Mouse (Mus musculus) heart, embryonic 16.5 days (tissue): ENCODE data around the gene Cyb5r3. TPM values are rescaled to one million over a fixed set of nuclear protein-coding genes. Genes with fewer than 3 reads are reported as not detected.

Experiments
- ATAC-seq: fragments of 200-750 bp; cut with Nextera tagmentation; replicated peaks from 2 replicates; pipeline ENCODE4 v1.8.0; 2017; ENCODE audit warnings: moderate number of reproducible peaks; ENCODE audit not compliant: insufficient read depth, low FRiP score; ENCODE audit errors: extremely low read depth
- H3K27ac ChIP-seq: fragments of 300-500 bp; sonication (generic); 2 replicates; pipeline ENCODE4 v1.5.1; 2014; ENCODE audit warnings: mild to moderate bottlenecking, low read length, control low read depth, moderate library complexity
- H3K27me3 ChIP-seq: fragments of 300-500 bp; sonication (generic); 2 replicates; pipeline ENCODE4 v1.6.1; 2014; ENCODE audit warnings: low read length, mixed read lengths; ENCODE audit not compliant: control insufficient read depth, insufficient read depth
- H3K36me3 ChIP-seq: fragments of 300-500 bp; sonication (generic); 2 replicates; pipeline ENCODE4 v1.6.1; 2014; ENCODE audit not compliant: control insufficient read depth, insufficient read depth
- H3K4me1 ChIP-seq: fragments of 300-500 bp; sonication (generic); 2 replicates; pipeline ENCODE4 v1.6.1; 2014; ENCODE audit warnings: low read length, mixed read lengths; ENCODE audit not compliant: control insufficient read depth, insufficient read depth
- H3K4me2 ChIP-seq: fragments of 300-500 bp; sonication (generic); 2 replicates; pipeline ENCODE4 v1.6.1; 2014; ENCODE audit warnings: low read depth, mild to moderate bottlenecking, control low read depth, low read length
- H3K4me3 ChIP-seq: fragments of 300-500 bp; sonication (generic); 2 replicates; pipeline ENCODE4 v1.5.1; 2014; ENCODE audit warnings: mild to moderate bottlenecking, control low read depth, low read length
- H3K9ac ChIP-seq: fragments of 300-500 bp; sonication (generic); 2 replicates; pipeline ENCODE4 v1.6.1; 2014; ENCODE audit warnings: low read length, control low read depth
- H3K9me3 ChIP-seq: fragments of 300-500 bp; sonication (generic); replicated peaks from 2 replicates; pipeline ENCODE4 v1.6.1; 2016; ENCODE audit warnings: low read length; ENCODE audit not compliant: control insufficient read depth
- WGBS: fragments of 180-500 bp; shearing (Covaris S2); extraction: QIAGEN DNeasy Blood & Tissue Kit; methylation state at CpG from one replicate; pipeline ENCODE4 v1.1.7; 2014; 5-methylcytosine and 5-hydroxymethylcytosine counted together
- polyA plus RNA-seq: library from polyadenylated mRNA; unstranded; fragments of >200 nt; fragmentation: Nextera tagmentation; extraction: Ambion mirVana; gene quantifications from 2 replicates; pipeline ENCODE4 v1.2.1, GENCODE M21; 2015

Cyb5r3 gene
- polyA plus RNA-seq, 1 experiment from 2014 or later: 155 TPM

DNA sequence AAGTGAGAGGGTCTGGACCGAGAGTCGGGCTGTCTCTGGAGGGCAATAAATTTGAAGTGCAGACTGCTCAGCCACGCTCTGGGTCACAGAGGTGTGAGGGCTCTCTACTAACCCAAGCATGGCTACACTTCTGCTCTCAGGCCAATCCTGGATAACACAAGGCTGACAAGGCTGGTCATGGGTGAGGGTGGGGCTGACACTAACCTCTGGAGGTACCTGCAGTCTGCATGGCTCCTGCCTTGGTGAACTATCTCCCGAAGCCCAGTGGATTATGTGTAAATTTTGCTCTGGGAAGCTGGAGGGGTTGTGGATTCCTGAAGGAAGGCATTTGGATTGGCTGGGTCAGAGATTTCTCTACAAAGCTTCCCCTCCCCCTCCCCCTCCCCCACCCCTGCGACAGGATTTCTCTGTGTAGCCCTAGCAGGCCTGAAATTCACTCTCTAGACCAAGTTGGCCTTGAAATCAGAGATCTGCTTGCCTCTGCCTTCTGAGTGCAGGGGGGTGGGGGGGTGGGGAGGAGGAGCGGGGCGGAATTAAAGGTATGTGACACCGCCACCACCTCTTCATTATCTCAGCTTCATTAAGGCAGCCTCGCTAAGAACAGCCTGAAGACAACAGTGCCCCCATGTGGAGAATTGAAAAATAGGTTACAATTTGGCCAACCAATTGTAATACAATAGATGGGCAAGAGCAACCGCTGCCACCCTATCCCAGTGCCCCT is 32.5 kb upstream of the Cyb5r3 start:
- no peak for ATAC-seq
- Histone ChIP-seq H3K27me3 (0 out of 2 replicates have a peak, but pooled peaks cover 3% of the 10 kb centered on the region), H3K4me2 (peak overlapping the region; percentile 29), H3K9ac (no peak overlapping the region), H3K4me3 (no peak overlapping the region), H3K36me3 (no peaks in the 10 kb centered on the region), H3K27ac (no peak overlapping the region), H3K9me3 (no peaks in the 10 kb centered on the region), H3K4me1 (peaks cover 2% of the 10 kb centered on the region)
- 23% methylated on average over 9 of the region's 10 CpGs for WGBS

DNA sequence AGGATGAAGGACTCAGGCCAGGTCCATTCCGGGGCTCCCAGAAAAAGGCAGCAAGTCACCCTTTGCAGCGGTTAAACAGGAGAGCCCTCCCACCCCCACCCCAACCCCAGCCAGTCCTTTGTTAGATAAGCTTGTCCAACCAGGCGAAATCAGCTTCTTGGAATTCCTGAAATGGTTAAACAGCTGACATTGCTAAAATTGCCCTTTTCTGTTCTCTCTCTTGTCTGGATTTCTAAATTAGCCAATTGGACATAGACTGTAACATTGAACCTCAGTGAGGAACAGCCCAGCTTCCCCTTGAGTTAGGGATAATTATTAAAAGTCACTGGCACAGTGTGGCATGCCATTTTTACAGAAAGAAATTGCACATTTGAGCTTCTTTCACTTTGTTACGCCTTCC is 30.0 kb upstream of the Cyb5r3 start:
- WGBS: 54% methylated on average over 4 of the region's 4 CpGs
- Histone ChIP-seq H3K9me3 (no peaks in the 10 kb centered on the region), H3K4me3 (no peak overlapping the region), H3K36me3 (no peaks in the 10 kb centered on the region), H3K27me3 (no peaks in the 10 kb centered on the region), H3K27ac (no peak overlapping the region), H3K9ac (no peak overlapping the region), H3K4me1 (no peaks in the 10 kb centered on the region), H3K4me2 (no peak overlapping the region)
- no peak for ATAC-seq

GRCm38 (mm10) chr15:83193413-83193812 is 21.0 kb upstream of the Cyb5r3 start:
- Histone ChIP-seq H3K9ac (no peak overlapping the region), H3K4me3 (no peak overlapping the region), H3K36me3 (no peaks in the 10 kb centered on the region), H3K27me3 (no peaks in the 10 kb centered on the region), H3K27ac (no peak overlapping the region), H3K4me2 (no peak overlapping the region), H3K9me3 (peaks cover 3% of the 10 kb centered on the region; the same call in 1 of the 2 replicates), H3K4me1 (no peaks in the 10 kb centered on the region)
- WGBS: 93% methylated on average over 4 of the region's 4 CpGs
- ATAC-seq: no peak

- no peaks in the 10 kb centered on the region for H3K4me1 ChIP-seq
- H3K9me3 ChIP-seq: no peaks in the 10 kb centered on the region
- no peak overlapping the region for H3K9ac ChIP-seq
- H3K4me2 ChIP-seq: no peak overlapping the region
- H3K27ac ChIP-seq: no peak overlapping the region
- 54% methylated on average over 5 of the region's 5 CpGs for WGBS
- no peak for ATAC-seq
- no peaks in the 10 kb centered on the region for H3K27me3 ChIP-seq
- no peak overlapping the region for H3K4me3 ChIP-seq
- no peaks in the 10 kb centered on the region for H3K36me3 ChIP-seq
Measured at GRCm38 (mm10) chr15:83182351-83182750, 10.0 kb upstream of the Cyb5r3 start.

DNA sequence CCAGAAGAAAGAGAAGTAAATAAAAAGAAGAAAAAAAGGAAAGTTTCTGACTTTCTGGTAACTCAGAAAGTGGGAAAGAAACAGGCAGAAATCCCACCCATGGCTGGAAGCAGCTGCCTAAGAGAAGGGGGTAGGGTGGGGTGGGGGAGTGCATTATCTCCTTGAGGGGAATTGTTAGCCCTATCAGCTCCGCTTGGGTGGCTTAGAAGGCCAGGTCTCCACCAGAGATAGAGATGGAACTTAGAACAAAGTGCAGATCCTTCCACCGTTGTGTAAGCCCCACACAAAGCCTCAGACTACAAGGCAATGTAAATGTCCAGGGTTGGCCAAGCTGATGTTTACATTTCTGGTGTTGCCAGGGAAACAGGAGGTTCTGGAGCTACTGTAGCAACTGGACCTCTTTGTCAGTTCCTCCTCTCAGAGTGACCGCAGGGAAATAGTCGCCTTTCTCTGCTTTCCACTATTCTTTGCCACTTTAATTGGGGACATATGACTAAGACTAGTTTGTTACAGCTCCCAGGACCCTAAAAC is 9.5 kb upstream of the Cyb5r3 start:
- Histone ChIP-seq H3K4me3 (no peak overlapping the region), H3K36me3 (no peaks in the 10 kb centered on the region), H3K9me3 (no peaks in the 10 kb centered on the region), H3K9ac (no peak overlapping the region), H3K27me3 (no peaks in the 10 kb centered on the region), H3K4me1 (no peaks in the 10 kb centered on the region), H3K27ac (no peak overlapping the region), H3K4me2 (no peak overlapping the region)
- whole genome bisulfite sequencing: 41% methylated on average over 4 of the region's 4 CpGs
- no peak for ATAC-seq

DNA sequence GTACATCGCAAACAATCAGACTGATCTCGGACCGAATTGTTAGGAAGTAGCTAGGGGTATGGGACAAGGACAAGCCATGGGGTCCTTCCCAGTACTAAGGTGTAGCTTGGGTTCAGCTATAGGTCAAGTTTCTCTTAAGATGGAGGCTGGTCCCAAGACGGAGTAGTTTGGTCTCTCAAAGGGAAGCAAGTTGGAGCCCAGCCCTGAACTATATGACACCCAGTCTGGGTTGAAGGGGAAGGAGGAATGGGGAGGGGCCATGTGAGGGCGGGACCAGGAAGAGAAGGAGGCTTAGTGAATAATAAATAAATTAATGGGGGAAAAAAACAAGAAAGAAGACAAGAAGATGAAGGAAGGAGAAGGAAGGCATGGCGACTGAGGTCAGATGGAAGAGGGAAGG is 7.6 kb upstream of the Cyb5r3 start:
- WGBS: 81% methylated on average over 6 of the region's 6 CpGs

GRCm38 (mm10) chr15:83176653-83177052 is 4.3 kb upstream of the Cyb5r3 start:
- Histone ChIP-seq H3K27ac (no peak overlapping the region), H3K36me3 (no peaks in the 10 kb centered on the region), H3K4me1 (peaks cover 5% of the 10 kb centered on the region; the same call in 1 of the 2 replicates), H3K4me3 (no peak overlapping the region), H3K9ac (no peak overlapping the region), H3K27me3 (no peaks in the 10 kb centered on the region), H3K9me3 (no peaks in the 10 kb centered on the region), H3K4me2 (no peak overlapping the region)
- no peak for ATAC-seq
- 67% methylated on average over 4 of the region's 4 CpGs for WGBS

More for the DNA sequence above, 7.6 kb upstream of the Cyb5r3 start:
- Histone ChIP-seq H3K36me3 (no peaks in the 10 kb centered on the region), H3K27ac (no peak overlapping the region), H3K9me3 (no peaks in the 10 kb centered on the region), H3K4me1 (no peaks in the 10 kb centered on the region), H3K9ac (no peak overlapping the region), H3K27me3 (no peaks in the 10 kb centered on the region), H3K4me2 (no peak overlapping the region), H3K4me3 (no peak overlapping the region)
- no peak for ATAC-seq

GRCm38 (mm10) chr15:83173914-83174884 is 1.8 kb upstream of the Cyb5r3 start:
- no peak overlapping the region for H3K4me3 ChIP-seq
- no peaks in the 10 kb centered on the region for H3K9me3 ChIP-seq
- no peak overlapping the region for H3K9ac ChIP-seq
- peaks cover 24% of the 10 kb centered on the region for H3K4me1 ChIP-seq
- H3K27ac ChIP-seq: no peak overlapping the region
- no peak overlapping the region for H3K4me2 ChIP-seq
- H3K36me3 ChIP-seq: no peaks in the 10 kb centered on the region
- 76% methylated on average over 14 of the region's 14 CpGs for WGBS
- ATAC-seq: no peak
- no peaks in the 10 kb centered on the region for H3K27me3 ChIP-seq
